Mouse (Mus musculus) bone marrow macrophage, adult 2 months (primary cell): ENCODE data around the gene Slc25a44. TPM values are rescaled to one million over a fixed set of nuclear protein-coding genes. Genes with fewer than 3 reads are reported as not detected.
A peak's percentile ranks its signal among the peaks of the same experiment; 100 is the strongest.
"Not testable (repeated sequence)": the region's sequence is repeated elsewhere in the genome, so short reads cannot be mapped to it uniquely, and the experiment has no call there.

Experiments
- H3K27ac ChIP-seq: 2 replicates; pipeline ENCODE4 v1.5.1; 2012; ENCODE audit warnings: low read depth, low read length; ENCODE audit not compliant: insufficient read depth
- H3K4me1 ChIP-seq: 2 replicates; pipeline ENCODE4 v1.6.1; 2012; ENCODE audit warnings: low read length; ENCODE audit not compliant: control insufficient read depth, insufficient read depth
- H3K4me3 ChIP-seq: 2 replicates; pipeline ENCODE4 v1.5.1; 2012; ENCODE audit warnings: mild to moderate bottlenecking, low read length, moderate library complexity; ENCODE audit not compliant: insufficient read depth
- CTCF ChIP-seq: IDR thresholded peaks from 2 replicates; pipeline ENCODE4 v1.5.1; 2012; ENCODE audit warnings: low read depth, mild to moderate bottlenecking, low read length, moderate library complexity
- POLR2A ChIP-seq: IDR thresholded peaks from 2 replicates; pipeline ENCODE4 v1.6.1; 2012; ENCODE audit warnings: mild to moderate bottlenecking, low read depth, low read length, borderline replicate concordance
- polyA plus RNA-seq: library from polyadenylated mRNA; stranded (reverse); fragments of >200 nt; gene quantifications from 2 replicates; pipeline ENCODE4 v1.2.4, GENCODE M21; 2012; ENCODE audit not compliant: missing spikeins, insufficient read depth, insufficient read length

The Slc25a44 gene
- polyA plus RNA-seq, 1 experiment: 14.0 TPM

GRCm38 (mm10) chr3:88403522-88404230 lies 21.3 kb downstream of the Slc25a44 start:
- Histone ChIP-seq H3K4me3 (no peak overlapping the region), H3K4me1 (peaks cover 19% of the 10 kb centered on the region), H3K27ac (peak overlapping the region; percentile 82)
- no peak for TF ChIP-seq POLR2A
- TF ChIP-seq CTCF: no peak

GRCm38 (mm10) chr3:88398666-88399065 lies 26.3 kb downstream of the Slc25a44 start:
- H3K4me3 ChIP-seq: no peak overlapping the region
- TF ChIP-seq CTCF (no peak), POLR2A (no peak)
- H3K4me1 ChIP-seq: peaks cover 16% of the 10 kb centered on the region
- H3K27ac ChIP-seq: no peak overlapping the region

DNA sequence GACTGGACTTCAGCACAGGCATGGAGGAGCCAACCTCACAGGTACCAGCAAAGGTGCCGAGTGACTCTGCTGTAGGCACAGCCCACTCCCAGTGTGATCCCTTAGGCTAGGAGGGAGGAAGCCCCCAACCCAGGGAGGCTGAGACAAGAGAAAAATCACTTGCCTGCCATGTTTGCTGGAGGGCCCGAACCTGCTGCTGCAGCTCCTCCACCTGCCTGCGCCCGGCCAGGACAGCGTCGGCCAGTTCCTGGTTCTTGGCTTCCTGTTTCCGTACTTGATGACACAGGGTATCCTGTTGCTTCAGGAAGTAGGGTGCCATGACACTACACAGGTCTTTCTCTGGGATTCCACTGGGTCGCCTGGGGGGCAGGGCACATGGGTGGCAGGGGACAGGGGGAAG lies 29.2 kb downstream of the Slc25a44 start:
- H3K4me1 ChIP-seq: peaks cover 3% of the 10 kb centered on the region; the same call in 1 of the 2 replicates
- TF ChIP-seq POLR2A (no peak), CTCF (no peak)
- H3K4me3 ChIP-seq: no peak overlapping the region
- H3K27ac ChIP-seq: no peak overlapping the region

DNA sequence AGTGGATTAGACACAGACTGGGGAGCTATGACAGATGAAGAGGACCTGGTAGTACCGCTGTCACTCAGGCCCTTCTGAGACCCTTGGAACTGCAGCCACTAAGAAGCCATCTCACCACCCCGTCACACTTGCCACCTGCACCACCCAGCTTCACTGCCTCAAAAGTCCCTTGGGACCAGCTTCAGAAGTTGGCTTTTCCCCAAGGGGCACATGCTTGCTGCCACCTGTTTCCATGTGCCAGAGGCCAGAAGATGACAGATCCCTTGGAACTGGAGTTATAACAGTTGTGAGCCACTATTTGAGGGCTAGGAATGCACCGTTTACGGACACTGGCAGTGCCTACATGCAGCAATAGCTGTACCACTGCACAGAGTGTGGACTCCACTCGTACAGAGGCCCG lies 29.7 kb downstream of the Slc25a44 start:
- Histone ChIP-seq H3K4me3 (no peak overlapping the region), H3K27ac (no peak overlapping the region), H3K4me1 (peaks cover 3% of the 10 kb centered on the region; the same call in 1 of the 2 replicates)
- TF ChIP-seq POLR2A (no peak), CTCF (no peak)

DNA sequence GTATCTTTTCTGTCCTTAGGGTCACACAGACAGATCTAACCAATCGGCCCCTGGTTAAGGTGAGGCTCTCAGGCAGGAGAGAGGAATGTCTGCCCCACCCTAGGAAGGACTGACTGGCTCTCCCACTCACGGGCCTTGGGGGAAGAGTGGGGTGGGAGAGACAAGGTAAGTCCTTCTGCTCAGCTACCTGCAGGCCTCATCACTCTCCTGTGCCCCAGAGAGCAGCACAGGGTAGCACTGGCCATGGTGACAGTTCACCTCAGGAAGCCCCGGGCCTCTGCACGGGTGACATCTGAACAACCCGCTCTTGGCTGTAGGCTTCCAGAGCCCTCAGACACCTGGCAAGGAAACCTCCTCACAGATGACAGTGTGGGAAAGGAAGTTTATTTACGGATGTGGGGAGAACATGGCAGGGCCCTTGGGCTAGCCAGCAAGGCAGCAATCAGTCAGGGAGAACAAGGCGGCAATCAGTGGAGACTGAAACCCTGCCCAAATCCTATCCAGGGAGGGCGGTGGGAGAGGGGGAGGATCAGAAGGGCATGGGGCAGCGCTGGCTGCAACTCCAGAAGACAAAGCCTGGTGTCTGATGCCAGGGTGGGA lies 31.1 kb downstream of the Slc25a44 start:
- TF ChIP-seq POLR2A: no peak
- H3K27ac ChIP-seq: no peak overlapping the region
- no peak overlapping the region for H3K4me3 ChIP-seq
- peaks cover 3% of the 10 kb centered on the region; the same call in 1 of the 2 replicates for H3K4me1 ChIP-seq

DNA sequence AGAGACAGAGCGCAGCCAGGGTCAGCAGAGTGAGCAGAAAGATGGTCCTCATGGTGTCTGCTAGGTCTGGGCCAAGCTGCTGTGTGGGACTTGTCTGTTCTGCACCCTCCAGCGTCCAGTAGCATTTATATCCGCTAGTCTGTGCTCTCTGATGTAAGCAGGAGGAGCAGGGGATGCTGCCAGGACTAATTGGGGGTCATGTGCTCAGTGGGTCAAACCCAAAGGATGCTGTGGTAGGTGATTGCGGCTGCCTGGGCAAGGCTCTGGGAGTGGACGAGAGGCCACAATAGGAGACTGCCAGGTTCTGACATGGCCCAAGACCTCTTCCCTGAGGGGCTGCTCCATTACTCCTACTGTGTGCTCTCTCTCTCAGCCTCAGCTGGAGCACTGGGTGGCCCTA lies 40.6 kb downstream of the Slc25a44 start, which contains the start of gene Bglap:
Gene Bglap (minus strand): TSS at position 101 of the 400 bp plus-strand sequence.
- H3K27ac ChIP-seq: no peak within 1 kb of the TSS
- no peak within 1 kb of the TSS for H3K4me3 ChIP-seq
- TF ChIP-seq POLR2A (no peak), CTCF (no peak)
- peaks cover 2% of the 10 kb centered on the region; the same call in 1 of the 2 replicates for H3K4me1 ChIP-seq

- not testable (repeated sequence) for H3K4me3 ChIP-seq, H3K27ac ChIP-seq, H3K4me1 ChIP-seq
These were observed 42.6 kb downstream of the Slc25a44 start for GRCm38 (mm10) chr3:88382383-88382782.

- not testable (repeated sequence) for H3K4me3 ChIP-seq, H3K27ac ChIP-seq, H3K4me1 ChIP-seq
These were observed 43.3 kb downstream of the Slc25a44 start for GRCm38 (mm10) chr3:88381389-88382315.

DNA sequence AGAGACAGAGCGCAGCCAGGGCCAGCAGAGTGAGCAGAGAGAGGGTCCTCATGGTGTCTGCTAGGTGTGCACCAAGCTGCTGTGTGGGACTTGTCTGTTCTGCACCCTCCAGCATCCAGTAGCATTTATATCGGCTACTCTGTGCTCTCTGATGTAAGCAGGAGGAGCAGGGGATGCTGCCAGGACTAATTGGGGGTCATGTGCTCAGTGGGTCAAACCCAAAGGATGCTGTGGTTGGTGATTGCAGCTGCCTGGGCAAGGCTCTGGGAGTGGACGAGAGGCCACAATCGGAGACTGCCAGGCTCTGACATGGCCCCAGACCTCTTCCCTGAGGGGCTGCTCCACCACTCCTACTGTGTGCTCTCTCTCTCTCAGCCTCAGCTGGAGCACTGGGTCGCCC lies 46.3 kb downstream of the Slc25a44 start, which contains the start of gene Bglap2:
Gene Bglap2 (minus strand): TSS at position 101 of the 400 bp plus-strand sequence.
- H3K4me1 ChIP-seq, H3K27ac ChIP-seq, H3K4me3 ChIP-seq: not testable (repeated sequence)

DNA sequence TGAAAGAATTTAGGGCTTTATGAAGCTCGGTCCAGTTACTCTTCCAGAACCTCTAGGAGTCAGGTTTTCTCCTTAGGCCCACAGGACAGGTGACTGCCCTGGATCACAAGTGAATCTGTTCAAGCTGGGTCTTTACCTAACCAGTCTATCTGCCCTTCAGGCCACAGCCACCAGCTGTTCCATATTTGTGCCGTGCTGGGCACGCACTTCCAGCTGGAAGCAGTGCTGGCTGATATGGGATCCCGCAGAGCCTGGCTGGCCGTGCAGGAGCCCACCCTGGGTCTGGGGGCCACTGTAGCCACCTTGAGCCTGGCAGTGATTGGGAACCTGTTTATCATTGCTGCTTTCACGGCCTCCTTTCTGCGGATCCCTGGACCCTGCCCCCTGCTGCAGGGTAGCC lies 48.3 kb downstream of the Slc25a44 start:
- H3K4me1 ChIP-seq, H3K27ac ChIP-seq, H3K4me3 ChIP-seq: not testable (repeated sequence)

- H3K4me3 ChIP-seq, H3K4me1 ChIP-seq, H3K27ac ChIP-seq: not testable (repeated sequence)
These were observed 49.0 kb downstream of the Slc25a44 start for GRCm38 (mm10) chr3:88375750-88376626.

DNA sequence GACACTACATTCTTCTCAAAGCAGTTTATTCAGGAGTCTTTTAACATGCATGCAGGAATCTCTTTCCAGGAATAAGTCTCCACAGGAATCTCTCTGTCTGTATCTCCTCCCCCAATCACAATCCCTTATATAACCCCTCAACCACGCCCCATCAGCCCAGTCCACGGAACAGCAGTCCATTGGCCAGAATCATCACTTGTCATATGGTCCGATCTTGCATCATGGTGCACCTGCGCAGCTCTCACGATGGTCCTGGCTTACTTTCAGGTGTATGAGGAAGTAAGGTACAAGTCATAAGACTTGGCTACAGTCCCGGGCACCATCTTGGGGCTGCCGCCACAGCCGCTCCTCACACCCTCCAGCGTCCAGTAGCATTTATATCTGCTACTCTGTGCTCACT lies 52.3 kb downstream of the Slc25a44 start, which contains the start of gene Bglap3:
Gene Bglap3 (minus strand): TSS at position 101 of the 400 bp plus-strand sequence.
- not testable (repeated sequence) for H3K4me3 ChIP-seq, H3K27ac ChIP-seq, H3K4me1 ChIP-seq

GRCm38 (mm10) chr3:88368511-88368910 lies 56.4 kb downstream of the Slc25a44 start:
- H3K4me1 ChIP-seq, H3K4me3 ChIP-seq, H3K27ac ChIP-seq: not testable (repeated sequence)

DNA sequence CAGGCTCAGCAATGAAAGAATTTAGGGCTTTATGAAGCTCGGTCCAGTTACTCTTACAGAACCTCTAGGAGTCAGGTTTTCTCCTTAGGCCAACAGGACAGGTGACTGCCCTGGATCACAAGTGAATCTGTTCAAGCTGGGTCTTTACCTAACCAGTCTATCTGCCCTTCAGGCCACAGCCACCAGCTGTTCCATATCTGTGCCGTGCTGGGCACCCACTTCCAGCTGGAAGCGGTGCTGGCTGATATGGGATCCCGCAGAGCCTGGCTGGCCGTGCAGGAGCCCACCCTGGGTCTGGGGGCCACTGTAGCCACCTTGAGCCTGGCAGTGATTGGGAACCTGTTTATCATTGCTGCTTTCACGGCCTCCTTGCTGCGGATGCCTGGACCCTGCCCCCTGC lies 57.4 kb downstream of the Slc25a44 start:
- not testable (repeated sequence) for H3K27ac ChIP-seq, H3K4me3 ChIP-seq, H3K4me1 ChIP-seq
